Mouse (Mus musculus) megakaryocyte, embryonic 14.5 days (primary cell): ENCODE results near the gene Rhou.

Source experiments
- FLI1 ChIP-seq: IDR thresholded peaks from 2 replicates; pipeline ENCODE4 v1.6.1; 2012; ENCODE audit warnings: low read length, inconsistent platforms, mixed read lengths
- GATA1 ChIP-seq: IDR thresholded peaks from 3 replicates; pipeline ENCODE4 v1.6.1; 2012; ENCODE audit warnings: mixed read lengths, low read length, inconsistent platforms, borderline replicate concordance

GRCm38 (mm10) chr8:123654763-123655162 is 1.0 kb downstream of the Rhou start:
- no peak for TF ChIP-seq GATA1
- TF ChIP-seq FLI1 = no peak
